Mouse (Mus musculus) kidney, embryonic 15.5 days (tissue): ENCODE data around the gene Apom. TPM values are rescaled to one million over a fixed set of nuclear protein-coding genes. Genes with fewer than 3 reads are reported as not detected.

ENCODE experiments used
- ATAC-seq: fragments of 200-750 bp; cut with Nextera tagmentation; replicated peaks from 2 replicates; pipeline ENCODE4 v1.8.0; 2017; ENCODE audit warnings: moderate TSS enrichment; ENCODE audit not compliant: low FRiP score
- H3K27ac ChIP-seq: fragments of 300-500 bp; sonication (generic); 2 replicates; pipeline ENCODE4 v1.5.1; 2015; ENCODE audit warnings: mild to moderate bottlenecking, inconsistent platforms
- H3K27me3 ChIP-seq: fragments of 300-500 bp; sonication (generic); 2 replicates; pipeline ENCODE4 v1.6.1; 2015; ENCODE audit warnings: inconsistent platforms
- H3K36me3 ChIP-seq: fragments of 300-500 bp; sonication (generic); 2 replicates; pipeline ENCODE4 v1.6.1; 2015; ENCODE audit warnings: inconsistent platforms
- H3K4me1 ChIP-seq: fragments of 300-500 bp; sonication (generic); 2 replicates; pipeline ENCODE4 v1.6.1; 2015; ENCODE audit warnings: inconsistent platforms
- H3K4me2 ChIP-seq: fragments of 300-500 bp; sonication (generic); 2 replicates; pipeline ENCODE4 v1.6.1; 2015; ENCODE audit warnings: moderate library complexity, mild to moderate bottlenecking, inconsistent platforms
- H3K4me3 ChIP-seq: fragments of 300-500 bp; sonication (generic); replicated peaks from 2 replicates; pipeline ENCODE4 v1.5.1; 2015; ENCODE audit warnings: mild to moderate bottlenecking, inconsistent platforms
- H3K9ac ChIP-seq: fragments of 300-500 bp; sonication (generic); 2 replicates; pipeline ENCODE4 v1.6.1; 2015; ENCODE audit warnings: mild to moderate bottlenecking, inconsistent platforms
- H3K9me3 ChIP-seq: fragments of 300-500 bp; sonication (generic); replicated peaks from 2 replicates; pipeline ENCODE4 v1.6.1; 2016; ENCODE audit warnings: inconsistent platforms
- WGBS: fragments of 180-500 bp; shearing (Covaris S2); methylation state at CpG from one replicate; pipeline ENCODE4 v1.1.7; 2015; ENCODE audit warnings: mixed read lengths; 5-methylcytosine and 5-hydroxymethylcytosine counted together
- polyA plus RNA-seq: library from polyadenylated mRNA; unstranded; fragments of >200 nt; fragmentation: Nextera tagmentation; extraction: Ambion mirVana; gene quantifications from 2 replicates; pipeline ENCODE4 v1.2.1, GENCODE M21; 2015

Gene Apom
- polyA plus RNA-seq, 1 experiment from 2014 or later: 25.7 TPM

- no peak for ATAC-seq
- Histone ChIP-seq H3K4me3 (no peak overlapping the region), H3K36me3 (peaks cover 18% of the 10 kb centered on the region), H3K9me3 (no peaks in the 10 kb centered on the region), H3K4me1 (peaks cover 22% of the 10 kb centered on the region), H3K4me2 (no peak overlapping the region), H3K27ac (no peak overlapping the region), H3K9ac (no peak overlapping the region), H3K27me3 (no peaks in the 10 kb centered on the region)
- 53% methylated on average over 2 of the region's 2 CpGs for whole genome bisulfite sequencing
Observed at GRCm38 (mm10) chr17:35088151-35088550, 43.7 kb downstream of the Apom start.

- H3K4me2 ChIP-seq: no peak within 1 kb of the TSS
- no peak within 1 kb of the TSS for H3K9ac ChIP-seq
- WGBS: 77% methylated on average over 7 of the region's 7 CpGs
- no peak within 1 kb of the TSS for H3K4me3 ChIP-seq
- H3K27ac ChIP-seq: no peak within 1 kb of the TSS
- no peak for ATAC-seq
- H3K36me3 ChIP-seq: no peaks in the 10 kb centered on the region
- H3K27me3 ChIP-seq: no peaks in the 10 kb centered on the region
- peaks cover 7% of the 10 kb centered on the region for H3K4me1 ChIP-seq
- no peaks in the 10 kb centered on the region for H3K9me3 ChIP-seq
Observed at GRCm38 (mm10) chr17:35085208-35085865, 46.5 kb downstream of the Apom start, which contains the start of gene Ly6g6f. TSS of gene Ly6g6f (minus strand) at chr17:35085610.

GRCm38 (mm10) chr17:35083929-35084497, 47.8 kb downstream of the Apom start:
- Histone ChIP-seq H3K27ac (no peak overlapping the region), H3K36me3 (no peaks in the 10 kb centered on the region), H3K4me3 (no peak overlapping the region), H3K4me1 (0 out of 2 replicates have a peak, but pooled peaks cover 4% of the 10 kb centered on the region), H3K27me3 (no peaks in the 10 kb centered on the region), H3K9me3 (no peaks in the 10 kb centered on the region), H3K9ac (no peak overlapping the region), H3K4me2 (no peak overlapping the region)
- 72% methylated on average over 3 of the region's 3 CpGs for WGBS
- no peak for ATAC-seq

DNA sequence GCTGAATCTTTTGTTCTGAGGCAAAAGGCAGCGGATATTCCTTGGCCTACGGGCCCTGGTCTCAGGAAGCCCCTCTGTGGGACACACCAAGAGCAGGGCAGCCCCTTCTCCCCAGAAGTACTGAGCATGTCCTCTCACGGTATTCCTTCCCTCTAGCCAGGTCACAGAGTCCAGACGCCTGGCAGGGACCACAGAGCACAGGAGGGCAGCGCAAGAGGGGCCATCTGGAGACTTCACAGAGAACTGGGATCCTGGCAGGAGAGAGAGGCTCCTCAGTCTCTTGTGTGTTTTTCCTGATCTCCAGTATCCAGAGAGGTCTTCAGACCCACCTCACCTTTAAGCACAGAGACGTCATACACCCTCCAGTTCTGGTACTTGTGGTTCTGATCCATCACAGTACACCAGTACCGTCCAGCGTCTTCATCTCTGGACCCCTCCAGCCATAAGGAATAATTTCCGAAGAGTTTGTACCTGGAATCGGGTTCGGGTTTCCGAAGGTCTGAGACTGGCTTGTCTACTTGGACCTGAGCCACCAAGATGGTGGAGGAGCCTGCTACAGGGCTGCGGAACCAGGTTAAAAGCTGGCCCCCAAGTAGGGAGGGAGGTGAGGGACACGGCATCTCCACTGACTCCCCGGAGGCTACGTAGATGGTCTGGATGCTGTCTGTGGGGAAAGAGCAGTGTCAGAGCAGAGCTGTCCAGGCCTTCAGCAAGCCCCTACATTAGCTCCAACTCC, 48.8 kb downstream of the Apom start:
- 86% methylated on average over 16 of the region's 16 CpGs for WGBS
- Histone ChIP-seq H3K27ac (no peak overlapping the region), H3K27me3 (no peaks in the 10 kb centered on the region), H3K9ac (no peak overlapping the region), H3K9me3 (no peaks in the 10 kb centered on the region), H3K36me3 (no peaks in the 10 kb centered on the region), H3K4me2 (no peak overlapping the region), H3K4me3 (no peak overlapping the region), H3K4me1 (peaks cover 8% of the 10 kb centered on the region; the same call in 1 of the 2 replicates)
- no peak for ATAC-seq

DNA sequence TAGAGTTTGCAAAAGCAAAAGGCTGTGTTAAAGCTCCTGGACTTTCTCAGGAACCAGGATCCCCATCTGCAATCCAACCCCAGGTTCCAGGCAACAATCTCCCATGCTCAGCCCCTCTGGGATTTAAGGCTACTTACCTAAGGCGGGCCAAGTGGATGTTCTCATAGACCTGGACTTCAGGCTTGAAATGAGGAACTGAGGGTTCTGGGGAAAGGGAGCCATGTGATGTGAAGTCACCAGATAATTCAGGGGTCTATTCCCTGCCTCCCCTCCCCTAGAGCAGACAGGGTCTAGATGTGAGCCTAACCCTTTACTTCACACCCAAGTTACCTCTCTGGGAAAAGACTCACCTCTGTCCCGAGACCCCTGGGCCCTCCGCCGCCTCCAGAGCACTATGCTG, 51.1 kb downstream of the Apom start:
- peaks cover 26% of the 10 kb centered on the region for H3K4me1 ChIP-seq
- ATAC-seq: no peak
- no peak overlapping the region for H3K9ac ChIP-seq
- 80% methylated on average over 4 of the region's 4 CpGs for WGBS
- no peak overlapping the region for H3K4me2 ChIP-seq
- no peaks in the 10 kb centered on the region for H3K36me3 ChIP-seq
- no peaks in the 10 kb centered on the region for H3K9me3 ChIP-seq
- H3K4me3 ChIP-seq: no peak overlapping the region
- H3K27ac ChIP-seq: no peak overlapping the region
- no peaks in the 10 kb centered on the region for H3K27me3 ChIP-seq

DNA sequence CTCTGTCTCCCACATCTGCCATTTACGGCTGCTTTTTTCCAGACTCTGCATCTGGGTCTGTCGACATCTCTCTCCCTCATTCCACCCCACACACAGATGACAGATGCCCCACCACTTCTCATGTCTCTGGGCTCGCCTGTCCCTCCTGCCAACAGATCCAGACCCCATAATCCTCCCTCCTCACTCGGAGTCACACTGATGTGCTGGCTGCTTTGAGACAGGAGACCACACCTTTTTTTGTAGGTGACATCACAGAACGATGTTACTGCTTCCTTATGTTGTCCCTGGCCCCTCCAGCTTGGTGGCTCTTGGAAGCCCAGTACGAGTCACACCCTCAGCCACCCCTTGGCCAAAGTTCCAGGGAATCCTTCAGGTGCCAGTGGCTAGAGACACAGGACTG, 51.6 kb downstream of the Apom start:
- no peaks in the 10 kb centered on the region for H3K9me3 ChIP-seq

DNA sequence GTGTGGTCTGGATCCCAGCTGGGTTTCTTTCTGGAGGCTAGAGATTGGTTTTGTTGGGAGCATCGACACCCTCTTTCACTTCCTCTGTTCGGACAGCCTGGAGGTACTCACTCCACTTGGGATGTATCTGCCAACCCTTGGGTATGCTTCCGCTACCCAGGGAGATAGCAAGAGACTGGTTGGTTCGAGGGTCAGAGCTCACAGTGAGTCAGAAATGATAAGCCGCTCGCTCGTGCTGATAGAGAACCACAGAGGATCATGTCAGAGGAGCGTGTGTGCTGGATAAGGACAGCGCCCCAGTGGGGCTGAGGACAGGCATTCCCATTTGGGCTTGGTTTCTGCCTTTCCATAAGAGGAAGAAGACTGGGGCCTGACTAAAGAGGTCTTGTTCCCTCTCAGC, 52.1 kb downstream of the Apom start:
- Histone ChIP-seq H3K27ac (no peak overlapping the region), H3K36me3 (no peaks in the 10 kb centered on the region), H3K27me3 (no peaks in the 10 kb centered on the region), H3K4me1 (peaks cover 26% of the 10 kb centered on the region), H3K9ac (no peak overlapping the region), H3K4me3 (no peak overlapping the region), H3K4me2 (no peak overlapping the region), H3K9me3 (no peaks in the 10 kb centered on the region)
- ATAC-seq: 0 out of 2 replicates have a peak, but pooled peaks have one; percentile 22
- WGBS: 73% methylated on average over 9 of the region's 9 CpGs

More for the DNA sequence above, 51.6 kb downstream of the Apom start:
- Histone ChIP-seq H3K9ac (no peak overlapping the region), H3K4me2 (no peak overlapping the region), H3K27me3 (no peaks in the 10 kb centered on the region), H3K4me1 (peaks cover 26% of the 10 kb centered on the region), H3K36me3 (no peaks in the 10 kb centered on the region), H3K27ac (no peak overlapping the region), H3K4me3 (no peak overlapping the region)
- 40% methylated on average over 6 of the region's 6 CpGs for WGBS
- no peak for ATAC-seq

Other genes with a start within 250 kb of the Apom start
- 2.6 and 3.6 TPM in 2 replicates for gene C2, start 233.8 kb downstream of the Apom start, polyA plus RNA-seq
- gene Ehmt2, start 233.6 kb downstream of the Apom start, polyA plus RNA-seq: 80.1 and 93.7 TPM in 2 replicates
- gene Slc44a4, start 217.6 kb downstream of the Apom start, polyA plus RNA-seq: 12.4 and 13.0 TPM in 2 replicates
- gene Neu1, start 200.8 kb downstream of the Apom start, polyA plus RNA-seq: 33.7 and 37.0 TPM in 2 replicates
- 0.49 and 0.53 TPM in 2 replicates for gene Hspa1b, start 172.8 kb downstream of the Apom start, polyA plus RNA-seq
- gene Gm20481, start 162.1 kb downstream of the Apom start, polyA plus RNA-seq: not detected in 2 replicates
- 7.8 and 8.4 TPM in 2 replicates for gene Hspa1a, start 159.9 kb downstream of the Apom start, polyA plus RNA-seq
- gene Hspa1l, start 159.3 kb downstream of the Apom start, polyA plus RNA-seq: 0.81 and 1.6 TPM in 2 replicates
- 229 and 231 TPM in 2 replicates for gene Lsm2, start 150.2 kb downstream of the Apom start, polyA plus RNA-seq
- 128 and 140 TPM in 2 replicates for gene Vars, start 131.1 kb downstream of the Apom start, polyA plus RNA-seq
- 0.19 and 0.29 TPM in 2 replicates for gene Vwa7, start 115.5 kb downstream of the Apom start, polyA plus RNA-seq
- gene Sapcd1, start 104.0 kb downstream of the Apom start, polyA plus RNA-seq: 6.2 and 6.8 TPM in 2 replicates
- 5.2 and 5.4 TPM in 2 replicates for gene Msh5, start 85.3 kb downstream of the Apom start, polyA plus RNA-seq
- 300 and 320 TPM in 2 replicates for gene Clic1, start 82.1 kb downstream of the Apom start, polyA plus RNA-seq
- 324 and 356 TPM in 2 replicates for gene Ddah2, start 73.0 kb downstream of the Apom start, polyA plus RNA-seq
- gene Ly6g6c, start 66.7 kb downstream of the Apom start, polyA plus RNA-seq: 1.6 TPM in 1 of 2 replicates, not detected in the other
- gene Mpig6b, start 65.9 kb downstream of the Apom start, polyA plus RNA-seq: 0.41 and 0.52 TPM in 2 replicates
- 1.2 and 1.6 TPM in 2 replicates for gene Ly6g6e, start 55.1 kb downstream of the Apom start, polyA plus RNA-seq
- gene Ly6g6d, start 54.0 kb downstream of the Apom start, polyA plus RNA-seq: 5.0 and 6.0 TPM in 2 replicates
- not detected in 2 replicates for gene Ly6g6f, start 46.4 kb downstream of the Apom start, polyA plus RNA-seq
- 94.7 and 103 TPM in 2 replicates for gene Abhd16a, start 42.8 kb downstream of the Apom start, polyA plus RNA-seq
- not detected in 2 replicates for gene Ly6g5c, start 23.8 kb downstream of the Apom start, polyA plus RNA-seq
- 0.99 and 1.9 TPM in 2 replicates for gene Ly6g5b, start 16.6 kb downstream of the Apom start, polyA plus RNA-seq
- gene Gpank1, start 10.6 kb downstream of the Apom start, polyA plus RNA-seq: 19.0 and 20.3 TPM in 2 replicates
- gene Csnk2b, start 10.0 kb downstream of the Apom start, polyA plus RNA-seq: 281 and 284 TPM in 2 replicates
- 10.5 and 12.2 TPM in 2 replicates for gene D17H6S53E, start 5.7 kb downstream of the Apom start, polyA plus RNA-seq
- gene Bag6, start 3.1 kb upstream of the Apom start, polyA plus RNA-seq: 56.1 and 64.9 TPM in 2 replicates
- gene Prrc2a, start 32.8 kb upstream of the Apom start, polyA plus RNA-seq: 176 and 209 TPM in 2 replicates
- gene Aif1, start 44.0 kb upstream of the Apom start, polyA plus RNA-seq: 8.8 and 9.2 TPM in 2 replicates
- gene Lst1, start 56.4 kb upstream of the Apom start, polyA plus RNA-seq: 12.1 and 13.7 TPM in 2 replicates
- 0.53 and 0.72 TPM in 2 replicates for gene Ltb, start 62.4 kb upstream of the Apom start, polyA plus RNA-seq
- gene Tnf, start 70.0 kb upstream of the Apom start, polyA plus RNA-seq: 0.12 TPM in 1 of 2 replicates, not detected in the other
- gene Lta, start 73.3 kb upstream of the Apom start, polyA plus RNA-seq: 0.10 TPM in 1 of 2 replicates, not detected in the other
- 0.65 and 0.69 TPM in 2 replicates for gene Gm16181, start 88.8 kb upstream of the Apom start, polyA plus RNA-seq
- gene Atp6v1g2, start 101.6 kb upstream of the Apom start, polyA plus RNA-seq: 6.2 and 6.4 TPM in 2 replicates
- 11.3 and 12.4 TPM in 2 replicates for gene Nfkbil1, start 103.7 kb upstream of the Apom start, polyA plus RNA-seq
- 531 and 538 TPM in 2 replicates for gene Ddx39b, start 109.7 kb upstream of the Apom start, polyA plus RNA-seq
- gene H2-D1, start 130.7 kb upstream of the Apom start, polyA plus RNA-seq: 64.5 and 66.1 TPM in 2 replicates
- gene H2-Q1, start 188.4 kb upstream of the Apom start, polyA plus RNA-seq: 0.13 TPM in 1 of 2 replicates, not detected in the other
- gene H2-Q2, start 210.2 kb upstream of the Apom start, polyA plus RNA-seq: 0.64 and 0.80 TPM in 2 replicates
- 4.0 and 4.1 TPM in 2 replicates for gene H2-Q4, start 247.6 kb upstream of the Apom start, polyA plus RNA-seq